Mouse (Mus musculus) fibroblast of lung, adult 2 months (primary cell): ENCODE measurements around the gene Gpr153.
"Not testable (repeated sequence)": the region's sequence is repeated elsewhere in the genome, so short reads cannot be mapped to it uniquely, and the experiment has no call there.

ENCODE experiments used
- DNase-seq: peaks from one replicate; pipeline ENCODE4 v3.0.0-alpha.2; 2011; ENCODE audit warnings: low read depth

Gene Gpr153

GRCm38 (mm10) chr4:152273621-152274236, at the start of gene Gpr153:
Gene Gpr153 (plus strand): TSS chr4:152274232.
- DNase-seq, result no peak

GRCm38 (mm10) chr4:152226901-152227486, 47.0 kb upstream of the Gpr153 start:
- peak; percentile 89 for DNase-seq

GRCm38 (mm10) chr4:152227749-152228527, 46.1 kb upstream of the Gpr153 start:
- no peak for DNase-seq

DNA sequence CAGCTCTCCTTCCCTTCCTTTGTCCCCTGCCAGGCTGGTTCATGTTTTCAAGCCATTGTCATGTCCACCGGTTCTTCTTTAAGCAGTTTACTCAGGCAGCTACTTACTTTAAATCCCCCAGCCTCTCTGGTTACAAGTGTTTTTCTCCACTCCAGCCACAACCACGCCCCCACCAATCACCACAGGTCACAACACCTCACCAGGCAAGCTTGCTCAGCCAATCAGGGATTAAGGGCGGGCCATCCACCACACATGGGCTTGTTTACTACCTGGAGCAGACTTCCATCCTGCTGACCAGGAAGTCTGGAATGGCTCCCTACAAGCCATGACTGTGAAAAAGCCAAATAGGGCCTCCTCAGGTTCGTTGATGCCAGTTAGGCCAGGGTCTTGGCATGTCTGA, 43.7 kb upstream of the Gpr153 start:
- DNase-seq, result not testable (repeated sequence)

GRCm38 (mm10) chr4:152231326-152231725, 42.7 kb upstream of the Gpr153 start:
- no peak for DNase-seq

GRCm38 (mm10) chr4:152232411-152232903, 41.6 kb upstream of the Gpr153 start:
- no peak for DNase-seq

GRCm38 (mm10) chr4:152239974-152240373, 34.1 kb upstream of the Gpr153 start:
- no peak for DNase-seq

GRCm38 (mm10) chr4:152243241-152243891, 30.7 kb upstream of the Gpr153 start:
- DNase-seq, result no peak

DNA sequence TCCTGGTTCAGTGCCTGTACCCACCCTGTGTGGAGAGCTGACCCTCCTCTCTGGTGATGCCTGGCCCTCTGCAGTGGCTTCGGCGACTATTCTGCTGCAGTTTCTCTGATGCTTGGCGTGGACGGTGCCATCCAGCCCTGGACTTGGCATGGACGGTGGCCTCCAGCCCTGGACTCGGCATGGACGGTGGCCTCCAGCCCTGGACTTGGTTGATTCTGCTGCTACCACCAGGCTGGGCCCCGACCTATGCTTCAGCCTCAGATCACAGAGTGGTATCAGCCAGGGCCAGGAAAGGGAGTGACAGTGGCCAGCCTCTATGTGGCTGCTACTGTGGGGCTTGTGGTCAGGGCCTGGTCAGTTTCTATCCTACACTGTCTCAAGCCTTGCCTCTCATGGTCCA, 30.1 kb upstream of the Gpr153 start:
- DNase-seq, result no peak

DNA sequence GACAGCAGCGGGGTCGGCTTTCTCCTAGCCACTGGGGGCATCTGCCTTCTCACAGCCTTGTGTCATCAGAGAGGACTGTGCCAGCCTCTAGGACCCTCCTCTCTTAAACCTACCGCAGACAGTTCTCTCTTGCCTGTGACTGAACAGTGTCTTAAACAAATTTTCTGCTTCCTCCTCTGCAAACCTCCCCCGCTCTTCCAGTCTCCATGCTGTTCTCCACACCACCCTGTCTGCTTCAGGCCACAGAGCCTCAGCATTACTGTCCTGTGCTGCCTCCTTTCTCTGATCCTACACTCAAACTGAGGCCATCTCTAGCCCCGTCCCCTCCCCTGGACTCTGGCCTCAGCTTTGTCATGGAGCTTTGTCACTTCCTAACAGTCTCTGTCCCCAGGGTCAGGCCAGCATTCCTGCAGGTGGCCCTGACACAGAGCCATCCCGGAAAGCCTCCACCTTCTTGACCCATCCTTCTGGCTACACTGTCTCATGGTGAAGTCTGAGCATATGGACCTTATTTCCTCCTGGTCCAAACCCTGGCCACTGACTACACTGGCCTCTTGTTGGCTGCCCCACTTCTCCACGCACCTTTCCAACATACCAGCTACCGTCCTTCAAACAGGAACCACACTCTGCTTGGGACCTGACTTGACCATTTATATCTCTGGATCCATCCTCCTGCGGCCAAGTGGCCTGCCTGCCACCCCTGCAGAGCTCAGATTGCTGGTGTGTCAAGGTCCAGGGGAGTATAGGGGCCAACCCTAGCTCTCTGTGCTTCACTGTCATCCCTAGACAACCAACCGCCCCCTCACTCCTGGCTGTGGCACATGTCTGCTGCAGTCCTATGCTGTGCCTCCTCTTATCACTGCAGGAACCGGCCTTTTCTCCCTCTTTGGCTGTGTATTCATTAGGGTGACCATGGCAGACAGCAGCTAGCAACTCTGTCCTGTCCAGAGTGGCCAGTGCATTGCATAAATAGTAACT, 29.2 kb upstream of the Gpr153 start:
- no peak for DNase-seq

DNA sequence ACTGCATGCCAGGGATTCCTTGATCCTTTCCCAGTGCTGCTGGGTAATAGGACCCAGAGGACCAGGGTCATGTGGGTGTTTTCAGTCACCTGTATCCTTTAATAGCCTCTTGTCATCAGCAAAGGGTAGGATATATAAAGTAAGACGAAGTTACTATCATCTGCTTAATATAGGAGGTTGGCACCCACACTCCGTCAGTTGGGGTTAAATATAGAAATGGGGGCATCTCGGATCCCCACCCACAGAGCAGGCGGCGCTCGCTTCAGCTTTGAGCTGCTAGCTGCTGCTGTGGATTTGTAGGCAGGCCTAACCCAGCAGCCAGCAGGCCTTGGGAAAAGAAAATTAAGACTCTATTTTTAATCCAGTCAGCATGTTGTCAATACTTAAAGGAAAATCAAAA, 28.0 kb upstream of the Gpr153 start:
- no peak for DNase-seq

DNA sequence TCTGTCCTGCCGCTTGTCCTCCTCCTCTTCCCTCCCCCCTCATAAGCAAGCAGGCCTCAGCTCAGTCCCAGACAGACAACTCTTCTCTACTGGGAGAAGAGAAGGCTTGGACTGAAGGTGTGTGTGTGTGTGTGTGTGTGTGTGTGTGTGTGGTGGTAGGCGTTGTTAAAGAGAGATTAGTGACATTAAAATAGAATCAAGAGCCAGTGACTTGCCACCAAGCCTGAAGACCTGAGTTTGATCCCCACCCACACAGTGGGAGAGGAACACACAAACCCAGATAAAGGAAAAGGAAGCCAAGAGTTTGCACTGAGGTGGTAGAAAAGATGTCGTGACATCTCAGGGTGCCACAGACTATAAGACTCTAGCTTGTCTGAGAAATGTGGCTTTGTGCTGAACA, 26.8 kb upstream of the Gpr153 start:
- no peak for DNase-seq

GRCm38 (mm10) chr4:152250615-152251014, 23.4 kb upstream of the Gpr153 start:
- no peak for DNase-seq

- no peak for DNase-seq
Measured at GRCm38 (mm10) chr4:152253183-152253759, 20.8 kb upstream of the Gpr153 start.

- DNase-seq, result no peak
Measured at GRCm38 (mm10) chr4:152257070-152257469, 17.0 kb upstream of the Gpr153 start.

DNA sequence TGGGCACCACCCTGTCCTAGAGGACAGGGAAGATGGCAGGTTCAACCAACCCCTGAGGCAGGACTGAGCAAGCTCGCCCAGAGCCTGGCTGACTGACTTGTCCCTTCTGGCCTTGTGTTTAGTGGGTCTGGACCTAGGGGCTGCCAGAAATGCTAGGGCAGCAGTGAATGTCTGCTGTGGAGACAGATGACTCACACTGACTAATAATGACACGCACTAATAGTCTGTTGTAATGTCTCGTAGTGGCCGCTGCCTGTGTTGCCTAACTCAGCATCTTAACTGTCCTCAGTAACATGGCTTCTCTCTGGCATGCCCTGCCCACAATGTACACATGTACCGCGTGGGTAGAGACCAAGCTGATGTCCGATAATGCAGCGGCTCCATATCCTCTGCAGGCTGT, 13.6 kb upstream of the Gpr153 start:
- DNase-seq, result no peak

DNA sequence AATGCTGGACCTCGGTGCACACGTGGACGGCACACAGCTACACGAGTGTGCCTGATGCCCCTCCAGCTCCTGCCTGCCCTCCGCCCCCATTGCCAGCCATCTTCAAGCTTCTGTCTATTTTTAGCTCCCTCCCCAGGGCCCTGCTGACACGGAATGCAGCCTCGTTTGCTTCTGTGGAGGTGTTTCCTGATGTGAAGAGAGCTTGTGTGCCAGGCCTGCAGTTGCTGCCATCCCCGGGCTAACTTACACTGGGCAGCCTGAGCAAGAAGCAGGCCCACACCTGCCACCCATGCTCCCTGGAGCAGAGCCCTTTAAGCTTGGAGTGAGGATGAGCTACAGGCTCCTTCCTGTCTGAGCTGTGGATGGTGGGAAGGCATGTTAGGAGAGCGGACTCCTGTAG, 11.8 kb upstream of the Gpr153 start:
- no peak for DNase-seq

DNA sequence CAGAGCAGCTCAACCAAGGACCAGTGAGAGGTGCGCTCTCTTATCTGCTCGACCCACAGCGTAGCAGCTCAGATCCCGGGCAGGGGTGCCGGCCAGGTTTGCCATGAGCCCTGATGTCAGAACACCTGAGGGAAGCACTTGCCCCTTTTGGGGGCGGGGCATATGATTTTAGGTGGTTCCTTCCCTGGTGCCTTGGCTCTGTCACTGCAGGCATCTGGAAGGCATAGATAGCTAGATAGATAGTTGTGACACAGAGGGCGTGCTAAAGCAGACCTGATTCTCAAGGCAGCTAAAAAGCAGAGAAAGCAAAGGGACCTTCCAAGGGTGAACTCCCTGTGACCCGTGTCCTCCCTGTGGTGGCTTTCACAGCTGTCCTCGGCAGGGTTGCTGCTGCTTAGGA, 10.9 kb upstream of the Gpr153 start:
- no peak for DNase-seq

DNA sequence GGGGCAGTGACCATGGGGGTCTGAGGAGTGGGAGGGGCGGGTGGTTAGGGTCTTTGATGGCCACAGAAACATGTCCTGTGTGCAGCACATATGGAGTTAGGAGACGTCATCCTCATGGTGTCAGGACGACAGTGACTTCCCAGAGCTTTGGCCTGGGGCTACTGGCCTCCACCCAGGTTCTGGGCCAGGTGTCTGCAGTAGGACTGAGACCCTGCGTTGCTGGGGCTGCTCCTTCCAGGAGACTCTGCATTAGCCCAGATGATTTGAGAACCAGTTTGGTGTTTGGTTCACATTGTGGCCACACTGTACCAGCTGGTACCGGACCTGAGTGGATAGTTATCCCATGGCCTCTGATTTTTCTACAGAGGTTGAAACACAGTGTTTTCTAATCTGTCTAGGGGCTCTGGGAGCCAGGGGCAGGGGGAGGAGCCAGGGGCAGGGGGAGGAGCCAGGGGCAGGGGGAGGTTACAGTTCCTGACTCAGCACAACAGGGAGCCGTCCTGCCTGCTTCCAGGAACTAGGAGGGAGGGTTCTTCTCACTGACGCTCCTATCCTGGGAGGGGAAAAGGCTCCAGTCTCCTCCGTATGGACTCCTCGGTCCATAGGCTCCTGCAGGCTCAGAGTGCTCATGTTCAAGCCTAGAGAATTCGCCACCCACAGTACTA, 10.4 kb upstream of the Gpr153 start:
- DNase-seq, result no peak

DNA sequence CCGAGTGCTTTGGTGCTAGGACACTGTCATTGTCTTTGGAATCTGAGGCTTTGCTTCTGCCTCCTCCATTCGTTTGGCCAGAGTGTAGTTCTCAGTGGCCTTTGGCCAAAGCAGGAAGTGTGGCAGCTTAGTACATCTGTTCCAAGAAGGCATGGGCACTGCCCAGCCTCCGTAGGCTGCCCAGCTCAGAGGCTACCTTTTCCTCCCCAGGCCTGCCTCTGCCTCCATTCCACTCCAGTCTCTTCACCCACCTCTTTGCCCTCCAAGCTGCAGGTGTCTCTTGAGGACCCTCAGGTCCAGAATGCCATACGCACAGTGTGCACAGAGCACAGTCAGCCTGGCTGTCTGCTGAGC, 9.9 kb upstream of the Gpr153 start:
- DNase-seq, result no peak
